ENCODE assay signal across 23 mouse cellular contexts in genomic region chr2:38923911-38924310, GRCm38 (mm10). TPM values are rescaled to one million over a fixed set of nuclear protein-coding genes. Genes with fewer than 3 reads are reported as not detected.
DNase-seq lines count a peak whose midpoint lies in the region; ATAC-seq lines count a peak whose summit lies in the region.
"Had no signal": no experiment of that assay in that cellular context is flagged by ENCODE, and none has a peak within 500 bp of the region (broad histone marks: within the 10 kb centered on the region; RNA-seq: fewer than 3 reads in every experiment).

No protein-coding gene starts in this region.

- peaks cover 27% of the 10 kb centered on the region for H3K27me3 ChIP-seq in intestine, embryonic 14.5 days (replicated peaks; ENCODE audit: control insufficient read depth, insufficient read depth, low read length)
- H3K27me3 ChIP-seq in intestine, embryonic 15.5 days (replicated peaks), result no peaks in the 10 kb centered on the region
- H3K27me3 ChIP-seq in neural tube, embryonic 11.5 days (ENCODE audit: control insufficient read depth, insufficient read depth, low read length), result no peaks in the 10 kb centered on the region
- H3K27me3 ChIP-seq in hindbrain, embryonic 14.5 days (ENCODE audit: control insufficient read depth, insufficient read depth, low read length), result peaks cover 6% of the 10 kb centered on the region; the same call in 1 of the 2 replicates
- H3K27me3 ChIP-seq in neural tube, embryonic 13.5 days, result no peaks in the 10 kb centered on the region

- no peak for DNase-seq in intestine, embryonic 14.5 days (ENCODE audit: low spot score)
- no peak for DNase-seq in neural tube, embryonic 11.5 days (ENCODE audit: low spot score)
- DNase-seq in neural tube, embryonic 10.5 days (ENCODE audit: extremely low spot score, low spot score), result no peak
- DNase-seq in hindbrain, embryonic 14.5 days (ENCODE audit: low spot score), result no peak
- DNase-seq in spleen, postnatal 10 days (ENCODE audit: low spot score in 2 of 2), result no peak
- DNase-seq in cerebellum, adult 8-10 months, result no peak
- DNase-seq: adrenal gland, postnatal 10 days; gastrocnemius, postnatal 36 days; heart, adult 2 months; heart, postnatal 14 days; kidney, postnatal 4 days; liver, embryonic 13.5 days; lung, postnatal 36 days; right cerebral cortex, postnatal 14 days; thymus, postnatal 25 days had no signal

- no peak overlapping the region for H3K27ac ChIP-seq in intestine, embryonic 14.5 days (ENCODE audit: low read depth)
- H3K27ac ChIP-seq in intestine, embryonic 15.5 days, result no peak overlapping the region
- no peak overlapping the region for H3K27ac ChIP-seq in neural tube, embryonic 11.5 days (ENCODE audit: low read depth, low read length)
- no peak overlapping the region for H3K27ac ChIP-seq in hindbrain, embryonic 14.5 days
- no peak overlapping the region for H3K27ac ChIP-seq in neural tube, embryonic 13.5 days (replicated peaks)
- H3K27ac ChIP-seq: heart, adult 2 months; heart, embryonic 13.5 days; liver, embryonic 13.5 days had no signal

- WGBS in intestine, embryonic 14.5 days, result 57% methylated on average over 2 of the region's 2 CpGs
- WGBS in intestine, embryonic 15.5 days, result 48% methylated on average over 2 of the region's 2 CpGs
- WGBS in neural tube, embryonic 11.5 days, result 26% methylated on average over 2 of the region's 2 CpGs
- 34% methylated on average over 2 of the region's 2 CpGs for WGBS in hindbrain, embryonic 14.5 days
- 35% methylated on average over 2 of the region's 2 CpGs for WGBS in neural tube, embryonic 13.5 days

- no peak for ATAC-seq in intestine, embryonic 14.5 days (replicated peaks; ENCODE audit: low FRiP score, low TSS enrichment, low read depth)
- no peak for ATAC-seq in intestine, embryonic 15.5 days
- ATAC-seq in neural tube, embryonic 11.5 days (ENCODE audit: insufficient read depth, low FRiP score, low TSS enrichment), result no peak
- no peak for ATAC-seq in hindbrain, embryonic 14.5 days (ENCODE audit: low FRiP score)
- no peak for ATAC-seq in neural tube, embryonic 13.5 days (ENCODE audit: low read depth)
- ATAC-seq: activated CD4-positive, CD25-positive, alpha-beta regulatory T cell, adult 4 months; inflammation-experienced regulatory T-cells, adult 6 months had no signal

- no peak overlapping the region; the same call in 1 of the 2 replicates for H3K4me2 ChIP-seq in intestine, embryonic 14.5 days (ENCODE audit: low read length)
- H3K4me2 ChIP-seq in intestine, embryonic 15.5 days (replicated peaks), result no peak overlapping the region
- peak overlapping the region; percentile 80; the same call in 1 of the 2 replicates for H3K4me2 ChIP-seq in neural tube, embryonic 11.5 days (ENCODE audit: low read depth)
- peak overlapping the region; percentile 96 for H3K4me2 ChIP-seq in hindbrain, embryonic 14.5 days (replicated peaks)
- H3K4me2 ChIP-seq in neural tube, embryonic 13.5 days, result peak overlapping the region; percentile 78

- H3K4me3 ChIP-seq in intestine, embryonic 14.5 days (ENCODE audit: low read depth, low read length), result 0 out of 2 replicates have a peak overlapping the region, but pooled peaks have one; percentile 71
- H3K4me3 ChIP-seq in intestine, embryonic 15.5 days (replicated peaks), result no peak overlapping the region
- H3K4me3 ChIP-seq in neural tube, embryonic 11.5 days (ENCODE audit: low read depth, low read length), result no peak overlapping the region
- peak overlapping the region; percentile 88; the same call in 1 of the 2 replicates for H3K4me3 ChIP-seq in hindbrain, embryonic 14.5 days (replicated peaks; ENCODE audit: low read length)
- peak overlapping the region; percentile 97; the same call in 1 of the 2 replicates for H3K4me3 ChIP-seq in neural tube, embryonic 13.5 days
- H3K4me3 ChIP-seq: heart, adult 2 months; megakaryocyte, embryonic 14.5 days had no signal

- no peak overlapping the region for H3K9ac ChIP-seq in intestine, embryonic 14.5 days (ENCODE audit: low read length)
- no peak overlapping the region for H3K9ac ChIP-seq in intestine, embryonic 15.5 days
- no peak overlapping the region for H3K9ac ChIP-seq in neural tube, embryonic 11.5 days (ENCODE audit: low read length)
- no peak overlapping the region for H3K9ac ChIP-seq in hindbrain, embryonic 14.5 days
- no peak overlapping the region for H3K9ac ChIP-seq in neural tube, embryonic 13.5 days
- H3K9ac ChIP-seq: heart, embryonic 13.5 days; liver, embryonic 13.5 days; lung, embryonic 14.5 days had no signal

- peaks cover 7% of the 10 kb centered on the region for H3K4me1 ChIP-seq in intestine, embryonic 14.5 days (replicated peaks; ENCODE audit: control insufficient read depth, insufficient read depth, low read length)
- H3K4me1 ChIP-seq in intestine, embryonic 15.5 days (replicated peaks), result 0 out of 2 replicates have a peak, but pooled peaks cover 3% of the 10 kb centered on the region
- H3K4me1 ChIP-seq in neural tube, embryonic 11.5 days (ENCODE audit: control insufficient read depth, insufficient read depth, low read length), result peaks cover 10% of the 10 kb centered on the region
- H3K4me1 ChIP-seq in hindbrain, embryonic 14.5 days (replicated peaks; ENCODE audit: control insufficient read depth, insufficient read depth, low read length), result peaks cover 19% of the 10 kb centered on the region
- peaks cover 33% of the 10 kb centered on the region for H3K4me1 ChIP-seq in neural tube, embryonic 13.5 days (replicated peaks)

- no peaks in the 10 kb centered on the region for H3K36me3 ChIP-seq in intestine, embryonic 14.5 days (ENCODE audit: control insufficient read depth, insufficient read depth, low read length)
- no peaks in the 10 kb centered on the region for H3K36me3 ChIP-seq in intestine, embryonic 15.5 days
- no peaks in the 10 kb centered on the region for H3K36me3 ChIP-seq in neural tube, embryonic 11.5 days (ENCODE audit: control insufficient read depth, insufficient read depth, low read length)
- no peaks in the 10 kb centered on the region for H3K36me3 ChIP-seq in hindbrain, embryonic 14.5 days (replicated peaks; ENCODE audit: control insufficient read depth, insufficient read depth)
- H3K36me3 ChIP-seq in neural tube, embryonic 13.5 days, result no peaks in the 10 kb centered on the region
- H3K36me3 ChIP-seq: heart, embryonic 13.5 days; liver, embryonic 13.5 days had no signal

- H3K9me3 ChIP-seq in intestine, embryonic 14.5 days (ENCODE audit: control insufficient read depth, low read length), result no peaks in the 10 kb centered on the region
- H3K9me3 ChIP-seq in intestine, embryonic 15.5 days, result no peaks in the 10 kb centered on the region
- no peaks in the 10 kb centered on the region for H3K9me3 ChIP-seq in neural tube, embryonic 11.5 days (ENCODE audit: control insufficient read depth, low read length)
- H3K9me3 ChIP-seq in hindbrain, embryonic 14.5 days (ENCODE audit: control insufficient read depth, low read length), result no peaks in the 10 kb centered on the region
- no peaks in the 10 kb centered on the region for H3K9me3 ChIP-seq in neural tube, embryonic 13.5 days
- H3K9me3 ChIP-seq: heart, embryonic 13.5 days; liver, embryonic 13.5 days; megakaryocyte, embryonic 14.5 days had no signal

RNA-seq across cellular contexts. Expression of gene Nr6a1, which starts 3.6 kb away (rescaled TPM):
- 2.4 TPM in 2 replicates for polyA plus RNA-seq in intestine, embryonic 14.5 days (2014; fragmentation: Nextera tagmentation; extraction: Ambion mirVana)
- polyA plus RNA-seq in intestine, embryonic 15.5 days (2015; fragmentation: Nextera tagmentation; extraction: Ambion mirVana), result 1.7 and 1.9 TPM in 2 replicates
- polyA plus RNA-seq in neural tube, embryonic 11.5 days (2014; fragmentation: Nextera tagmentation; extraction: Ambion mirVana), result 5.8 and 6.4 TPM in 2 replicates
- 3.8 and 4.0 TPM in 2 replicates for polyA plus RNA-seq in hindbrain, embryonic 14.5 days (2014; fragmentation: Nextera tagmentation; extraction: Ambion mirVana)
- polyA plus RNA-seq in neural tube, embryonic 13.5 days (2015; fragmentation: Nextera tagmentation; extraction: Ambion mirVana), result 2.9 and 3.9 TPM in 2 replicates

RNA-seq across cellular contexts. Expression of gene Olfml2a, which starts 7.9 kb away (rescaled TPM):
- 0.91 and 1.2 TPM in 2 replicates for polyA plus RNA-seq in intestine, embryonic 14.5 days (2014; fragmentation: Nextera tagmentation; extraction: Ambion mirVana)
- 2.3 and 2.5 TPM in 2 replicates for polyA plus RNA-seq in intestine, embryonic 15.5 days (2015; fragmentation: Nextera tagmentation; extraction: Ambion mirVana)
- polyA plus RNA-seq in neural tube, embryonic 11.5 days (2014; fragmentation: Nextera tagmentation; extraction: Ambion mirVana), result 2.4 and 3.1 TPM in 2 replicates
- 4.6 and 5.6 TPM in 2 replicates for polyA plus RNA-seq in hindbrain, embryonic 14.5 days (2014; fragmentation: Nextera tagmentation; extraction: Ambion mirVana)
- polyA plus RNA-seq in neural tube, embryonic 13.5 days (2015; fragmentation: Nextera tagmentation; extraction: Ambion mirVana), result 10.3 and 14.6 TPM in 2 replicates
- polyA plus RNA-seq: C2C12 had no signal

Comparison
In these comparisons a context has a peak if more than half of its experiments do, and no peak if none do; other contexts are left out.
1. H3K4me3 ChIP-seq: peak in intestine, embryonic 14.5 days (single experiment), hindbrain, embryonic 14.5 days (single experiment) and neural tube, embryonic 13.5 days (single experiment); none in intestine, embryonic 15.5 days (single experiment) and neural tube, embryonic 11.5 days (single experiment).
2. H3K4me2 ChIP-seq: peak in neural tube, embryonic 11.5 days (single experiment), hindbrain, embryonic 14.5 days (single experiment) and neural tube, embryonic 13.5 days (single experiment); none in intestine, embryonic 14.5 days (single experiment) and intestine, embryonic 15.5 days (single experiment).